Mouse (Mus musculus): Measurements from ENCODE around the gene Gm45015. TPM values are rescaled to one million over a fixed set of nuclear protein-coding genes. Genes with fewer than 3 reads are reported as not detected.

Gene Gm45015
- polyA plus RNA-seq (2015; fragmentation: Nextera tagmentation; extraction: Ambion mirVana) = not detected in 2 replicates

DNA sequence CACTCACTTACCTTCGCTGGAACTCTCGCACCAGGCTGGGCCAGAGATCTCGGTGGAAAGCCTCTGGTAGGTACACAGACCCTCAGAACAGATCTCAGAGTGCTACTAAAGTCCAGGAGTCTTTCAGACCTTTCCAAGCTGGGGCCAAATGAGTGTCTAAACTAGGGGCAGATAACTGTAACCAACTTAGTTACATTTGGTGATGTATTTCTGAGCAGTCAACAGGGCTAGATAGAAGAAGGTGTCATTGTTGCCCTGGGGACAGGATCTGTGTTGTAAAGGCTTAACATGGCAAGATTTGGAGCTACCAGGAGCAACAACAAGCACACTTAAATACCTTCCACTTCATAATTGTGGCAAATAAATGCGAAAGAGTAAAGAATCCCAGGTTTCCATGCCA lies at the start of gene Gm45015:
TSS of gene Gm45015 (minus strand) at position 101 of the 400 bp plus-strand sequence.
- WGBS = 87% methylated on average over 4 of the region's 4 CpGs
- H3K4me2 ChIP-seq (ENCODE audit: low read depth, low read length) = no peak within 1 kb of the TSS
- no peak within 1 kb of the TSS for H3K4me3 ChIP-seq (ENCODE audit: low read length)
- no peak for ATAC-seq (replicated peaks; ENCODE audit: extremely low read depth, insufficient read depth, low FRiP score)
- no peaks in the 10 kb centered on the region for H3K36me3 ChIP-seq (ENCODE audit: control insufficient read depth, insufficient read depth)
- no peaks in the 10 kb centered on the region for H3K9me3 ChIP-seq (replicated peaks; ENCODE audit: control insufficient read depth, low read length)
- H3K9ac ChIP-seq (ENCODE audit: low read length) = no peak within 1 kb of the TSS
- H3K27me3 ChIP-seq (ENCODE audit: control insufficient read depth, insufficient read depth, low read length) = 0 out of 2 replicates have a peak, but pooled peaks cover 2% of the 10 kb centered on the region
- no peak within 1 kb of the TSS for H3K27ac ChIP-seq (ENCODE audit: low read length)
- no peaks in the 10 kb centered on the region for H3K4me1 ChIP-seq (ENCODE audit: control insufficient read depth, insufficient read depth, low read length)

- no peaks in the 10 kb centered on the region; the same call in 1 of the 2 replicates for H3K27me3 ChIP-seq (ENCODE audit: control insufficient read depth, insufficient read depth, low read length)
- no peaks in the 10 kb centered on the region for H3K4me1 ChIP-seq (ENCODE audit: control insufficient read depth, insufficient read depth, low read length)
- no peak overlapping the region for H3K4me2 ChIP-seq (ENCODE audit: low read depth, low read length)
- no peaks in the 10 kb centered on the region for H3K36me3 ChIP-seq (ENCODE audit: control insufficient read depth, insufficient read depth)
- H3K27ac ChIP-seq (ENCODE audit: low read length) = no peak overlapping the region
- H3K4me3 ChIP-seq (ENCODE audit: low read length) = no peak overlapping the region
- no peaks in the 10 kb centered on the region for H3K9me3 ChIP-seq (replicated peaks; ENCODE audit: control insufficient read depth, low read length)
- no peak overlapping the region for H3K9ac ChIP-seq (ENCODE audit: low read length)
- WGBS = 16% methylated on average over 1 of the region's 1 CpGs
- ATAC-seq (replicated peaks; ENCODE audit: extremely low read depth, insufficient read depth, low FRiP score) = no peak
Observed at GRCm38 (mm10) chrX:73384924-73385323, 48.3 kb upstream of the Gm45015 start.

- Histone ChIP-seq H3K27ac (ENCODE audit: low read length) (no peak overlapping the region), H3K9me3 (replicated peaks; ENCODE audit: control insufficient read depth, low read length) (no peaks in the 10 kb centered on the region), H3K4me2 (ENCODE audit: low read depth, low read length) (no peak overlapping the region), H3K27me3 (ENCODE audit: control insufficient read depth, insufficient read depth, low read length) (no peaks in the 10 kb centered on the region; the same call in 1 of the 2 replicates), H3K4me3 (ENCODE audit: low read length) (no peak overlapping the region), H3K36me3 (ENCODE audit: control insufficient read depth, insufficient read depth) (no peaks in the 10 kb centered on the region), H3K4me1 (ENCODE audit: control insufficient read depth, insufficient read depth, low read length) (no peaks in the 10 kb centered on the region), H3K9ac (ENCODE audit: low read length) (no peak overlapping the region)
- no peak for ATAC-seq (replicated peaks; ENCODE audit: extremely low read depth, insufficient read depth, low FRiP score)
- WGBS = 66% methylated on average over 6 of the region's 6 CpGs
Observed at GRCm38 (mm10) chrX:73384419-73384818, 47.8 kb upstream of the Gm45015 start.

DNA sequence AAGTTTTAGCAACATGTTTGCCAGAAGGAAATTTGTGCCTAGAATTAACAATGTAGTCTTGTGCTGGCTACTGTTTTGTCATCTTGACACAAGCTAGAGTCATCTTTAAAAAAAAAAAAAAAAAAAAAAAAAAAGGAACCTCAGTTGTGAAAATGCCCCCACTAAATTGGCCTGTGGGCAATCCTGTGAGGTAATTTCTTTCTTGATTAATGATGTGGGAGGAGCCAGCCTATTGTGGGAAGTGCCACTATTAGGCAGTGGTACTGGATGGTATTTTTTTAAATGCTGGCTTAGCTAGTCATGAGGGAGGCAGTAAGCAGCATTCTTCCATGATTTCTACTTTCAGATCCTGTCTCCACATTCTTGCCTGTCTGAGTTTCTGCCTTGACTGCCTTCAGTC lies 26.7 kb upstream of the Gm45015 start:
- no peak overlapping the region for H3K27ac ChIP-seq (ENCODE audit: low read length)
- H3K9me3 ChIP-seq (replicated peaks; ENCODE audit: control insufficient read depth, low read length) = no peaks in the 10 kb centered on the region
- no peaks in the 10 kb centered on the region for H3K27me3 ChIP-seq (ENCODE audit: control insufficient read depth, insufficient read depth, low read length)
- no peak overlapping the region for H3K9ac ChIP-seq (ENCODE audit: low read length)
- ATAC-seq (replicated peaks; ENCODE audit: extremely low read depth, insufficient read depth, low FRiP score) = no peak
- H3K36me3 ChIP-seq (ENCODE audit: control insufficient read depth, insufficient read depth) = no peaks in the 10 kb centered on the region; the same call in 1 of the 2 replicates
- H3K4me3 ChIP-seq (ENCODE audit: low read length) = no peak overlapping the region
- no peaks in the 10 kb centered on the region for H3K4me1 ChIP-seq (ENCODE audit: control insufficient read depth, insufficient read depth, low read length)
- H3K4me2 ChIP-seq (ENCODE audit: low read depth, low read length) = no peak overlapping the region

GRCm38 (mm10) chrX:73356719-73357118 lies 20.1 kb upstream of the Gm45015 start:
- Histone ChIP-seq H3K4me2 (ENCODE audit: low read depth, low read length) (no peak overlapping the region), H3K9me3 (replicated peaks; ENCODE audit: control insufficient read depth, low read length) (no peaks in the 10 kb centered on the region; the same call in 1 of the 2 replicates), H3K27me3 (ENCODE audit: control insufficient read depth, insufficient read depth, low read length) (no peaks in the 10 kb centered on the region), H3K36me3 (ENCODE audit: control insufficient read depth, insufficient read depth) (peaks cover 42% of the 10 kb centered on the region), H3K27ac (ENCODE audit: low read length) (no peak overlapping the region), H3K4me3 (ENCODE audit: low read length) (no peak overlapping the region), H3K9ac (ENCODE audit: low read length) (no peak overlapping the region), H3K4me1 (ENCODE audit: control insufficient read depth, insufficient read depth, low read length) (no peaks in the 10 kb centered on the region)
- ATAC-seq (replicated peaks; ENCODE audit: extremely low read depth, insufficient read depth, low FRiP score) = no peak
- WGBS = 78% methylated on average over 1 of the region's 1 CpGs

DNA sequence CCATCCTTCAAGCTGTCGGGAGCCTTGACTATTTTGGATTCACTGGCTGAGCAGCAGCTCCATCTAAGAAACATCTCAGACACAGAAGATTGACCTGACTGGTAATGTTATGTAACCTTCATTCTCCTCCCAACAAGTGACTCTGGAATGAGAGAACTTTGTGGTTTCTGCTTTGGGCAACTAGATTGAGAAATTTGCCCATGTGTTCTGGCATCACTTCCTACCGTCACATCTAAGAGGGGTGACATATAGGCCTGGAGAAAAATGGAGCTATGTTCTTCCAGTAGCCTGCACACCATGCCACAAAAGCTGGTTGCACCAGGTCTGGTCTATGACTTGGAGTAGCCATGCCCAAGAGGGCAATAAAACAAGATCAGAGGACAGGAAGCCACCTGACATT lies 19.5 kb upstream of the Gm45015 start:
- H3K9ac ChIP-seq (ENCODE audit: low read length) = no peak overlapping the region
- no peaks in the 10 kb centered on the region for H3K4me1 ChIP-seq (ENCODE audit: control insufficient read depth, insufficient read depth, low read length)
- ATAC-seq (replicated peaks; ENCODE audit: extremely low read depth, insufficient read depth, low FRiP score) = no peak
- H3K4me2 ChIP-seq (ENCODE audit: low read depth, low read length) = no peak overlapping the region
- H3K4me3 ChIP-seq (ENCODE audit: low read length) = no peak overlapping the region
- H3K9me3 ChIP-seq (replicated peaks; ENCODE audit: control insufficient read depth, low read length) = no peaks in the 10 kb centered on the region; the same call in 1 of the 2 replicates
- H3K27ac ChIP-seq (ENCODE audit: low read length) = no peak overlapping the region
- H3K27me3 ChIP-seq (ENCODE audit: control insufficient read depth, insufficient read depth, low read length) = no peaks in the 10 kb centered on the region
- 92% methylated on average over 2 of the region's 2 CpGs for WGBS
- H3K36me3 ChIP-seq (ENCODE audit: control insufficient read depth, insufficient read depth) = peaks cover 44% of the 10 kb centered on the region

DNA sequence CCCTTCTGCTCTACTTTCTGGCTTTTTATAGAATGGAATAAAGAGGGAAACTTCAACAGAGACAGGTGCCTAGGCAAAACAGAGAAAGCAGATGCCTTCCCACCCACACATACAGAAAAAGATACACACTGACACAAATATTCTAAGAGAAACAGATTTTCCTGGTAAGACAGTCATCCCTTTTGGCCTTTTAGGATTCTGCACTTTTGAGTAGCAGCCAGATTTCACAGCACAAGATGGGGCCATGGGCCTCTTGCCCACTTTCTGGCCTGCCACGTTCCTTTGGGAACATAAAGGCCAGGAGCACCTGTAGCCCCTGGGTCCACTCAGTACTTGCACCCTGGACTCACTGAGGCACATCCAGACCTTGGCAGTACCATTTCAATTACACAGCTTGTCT lies 7.7 kb upstream of the Gm45015 start:
- H3K9ac ChIP-seq (ENCODE audit: low read length) = no peak overlapping the region
- H3K4me1 ChIP-seq (ENCODE audit: control insufficient read depth, insufficient read depth, low read length) = peaks cover 6% of the 10 kb centered on the region; the same call in 1 of the 2 replicates
- H3K27me3 ChIP-seq (ENCODE audit: control insufficient read depth, insufficient read depth, low read length) = no peaks in the 10 kb centered on the region
- no peak overlapping the region for H3K4me2 ChIP-seq (ENCODE audit: low read depth, low read length)
- H3K9me3 ChIP-seq (replicated peaks; ENCODE audit: control insufficient read depth, low read length) = no peaks in the 10 kb centered on the region
- 63% methylated on average over 1 of the region's 1 CpGs for WGBS
- no peak overlapping the region for H3K4me3 ChIP-seq (ENCODE audit: low read length)
- no peaks in the 10 kb centered on the region for H3K36me3 ChIP-seq (ENCODE audit: control insufficient read depth, insufficient read depth)
- no peak for ATAC-seq (replicated peaks; ENCODE audit: extremely low read depth, insufficient read depth, low FRiP score)
- no peak overlapping the region for H3K27ac ChIP-seq (ENCODE audit: low read length)

DNA sequence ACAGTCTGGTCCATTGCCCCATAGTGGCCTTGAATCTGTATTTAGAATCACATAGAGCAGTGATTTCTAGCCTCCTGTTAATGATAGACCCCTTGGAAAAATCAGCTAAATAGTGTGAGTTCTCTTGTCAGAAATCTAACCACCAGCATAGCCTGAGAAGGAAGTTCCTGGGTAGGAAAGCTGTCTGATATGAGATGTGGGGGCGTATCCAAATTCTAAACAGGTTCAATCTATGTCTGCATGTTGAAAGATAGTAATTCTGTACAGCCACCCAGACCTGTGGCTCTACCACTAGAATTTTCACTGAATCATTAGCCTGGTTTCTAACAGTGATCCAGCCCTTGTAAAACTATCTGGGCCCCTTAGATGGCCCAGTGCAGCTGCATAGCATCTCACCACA lies 7.2 kb upstream of the Gm45015 start:
- Histone ChIP-seq H3K27me3 (ENCODE audit: control insufficient read depth, insufficient read depth, low read length) (no peaks in the 10 kb centered on the region), H3K4me1 (ENCODE audit: control insufficient read depth, insufficient read depth, low read length) (peaks cover 6% of the 10 kb centered on the region; the same call in 1 of the 2 replicates), H3K9ac (ENCODE audit: low read length) (no peak overlapping the region), H3K27ac (ENCODE audit: low read length) (no peak overlapping the region), H3K9me3 (replicated peaks; ENCODE audit: control insufficient read depth, low read length) (no peaks in the 10 kb centered on the region), H3K4me2 (ENCODE audit: low read depth, low read length) (peak overlapping the region; percentile 64), H3K36me3 (ENCODE audit: control insufficient read depth, insufficient read depth) (no peaks in the 10 kb centered on the region), H3K4me3 (ENCODE audit: low read length) (peak overlapping the region; percentile 56)
- no peak for ATAC-seq (replicated peaks; ENCODE audit: extremely low read depth, insufficient read depth, low FRiP score)
- WGBS = 46% methylated on average over 1 of the region's 1 CpGs

DNA sequence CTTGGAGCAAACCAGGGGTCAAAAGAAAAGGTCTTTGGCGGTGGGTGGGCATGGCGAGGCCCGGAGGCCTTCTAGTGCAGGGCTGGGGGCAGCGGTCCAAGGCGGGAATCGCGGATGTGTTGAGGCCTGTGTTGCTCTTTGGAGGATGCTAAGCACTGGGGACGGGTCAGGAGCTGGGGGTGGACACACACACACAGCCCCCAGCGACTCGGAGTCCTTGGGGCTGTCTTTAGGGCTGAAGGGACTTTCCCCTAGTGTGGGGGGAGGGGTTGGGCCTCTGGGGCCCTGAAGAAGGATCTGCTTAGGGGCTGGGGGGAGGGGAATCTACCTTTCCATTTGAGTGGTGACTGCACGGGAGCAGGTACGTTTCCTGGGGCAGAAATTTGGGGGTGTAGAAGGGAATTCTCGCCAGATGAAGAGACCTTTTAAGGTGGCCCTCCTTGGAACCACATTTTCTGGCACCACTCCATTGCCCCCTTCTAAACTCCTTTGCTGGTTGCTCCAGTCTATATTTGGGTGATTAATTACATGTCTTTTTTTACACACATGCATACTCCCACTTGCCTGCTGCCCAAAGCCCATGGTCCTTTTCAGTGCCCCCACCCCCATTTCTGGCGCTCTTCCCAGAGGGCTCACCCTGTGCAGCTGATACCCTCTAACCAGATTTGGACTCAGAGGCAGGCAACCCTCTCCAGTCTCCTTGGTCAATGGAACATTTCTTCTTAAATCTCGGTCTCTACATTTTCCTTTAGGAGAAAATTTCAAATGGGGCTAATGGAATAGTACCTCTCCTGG lies 6.5 kb upstream of the Gm45015 start:
- WGBS = 12% methylated on average over 15 of the region's 15 CpGs
- H3K36me3 ChIP-seq (ENCODE audit: control insufficient read depth, insufficient read depth) = no peaks in the 10 kb centered on the region
- H3K9me3 ChIP-seq (replicated peaks; ENCODE audit: control insufficient read depth, low read length) = no peaks in the 10 kb centered on the region
- no peaks in the 10 kb centered on the region for H3K27me3 ChIP-seq (ENCODE audit: control insufficient read depth, insufficient read depth, low read length)
- peak overlapping the region; percentile 64 for H3K4me2 ChIP-seq (ENCODE audit: low read depth, low read length)
- ATAC-seq (replicated peaks; ENCODE audit: extremely low read depth, insufficient read depth, low FRiP score) = peak; percentile 46
- H3K27ac ChIP-seq (ENCODE audit: low read length) = peak overlapping the region; percentile 77
- H3K4me3 ChIP-seq (ENCODE audit: low read length) = peak overlapping the region; percentile 56
- H3K9ac ChIP-seq (ENCODE audit: low read length) = peak overlapping the region; percentile 68
- peaks cover 6% of the 10 kb centered on the region; the same call in 1 of the 2 replicates for H3K4me1 ChIP-seq (ENCODE audit: control insufficient read depth, insufficient read depth, low read length)

Measured in heart, embryonic 16.5 days (tissue).